Mouse (Mus musculus): ENCODE results near the gene Gm826. TPM values are rescaled to one million over a fixed set of nuclear protein-coding genes. Genes with fewer than 3 reads are reported as not detected.

Gm826 gene
- total RNA-seq, 2 experiments from 2014 or later, result not detected

GRCm38 (mm10) chr2:160356132-160356531, 22.2 kb upstream of the Gm826 start:
- ATAC-seq (replicated peaks; ENCODE audit: low FRiP score, poor library complexity, severe bottlenecking), result no peak

GRCm38 (mm10) chr2:160354319-160354718, 20.4 kb upstream of the Gm826 start:
- no peak for ATAC-seq (replicated peaks; ENCODE audit: low FRiP score, poor library complexity, severe bottlenecking)

- ATAC-seq (replicated peaks; ENCODE audit: low FRiP score, poor library complexity, severe bottlenecking), result no peak
Observed at GRCm38 (mm10) chr2:160353581-160353980, 19.6 kb upstream of the Gm826 start.

GRCm38 (mm10) chr2:160351038-160351574, 17.1 kb upstream of the Gm826 start:
- ATAC-seq (replicated peaks; ENCODE audit: low FRiP score, poor library complexity, severe bottlenecking), result no peak

GRCm38 (mm10) chr2:160349578-160349977, 15.6 kb upstream of the Gm826 start:
- no peak for ATAC-seq (replicated peaks; ENCODE audit: low FRiP score, poor library complexity, severe bottlenecking)

GRCm38 (mm10) chr2:160348796-160349195, 14.8 kb upstream of the Gm826 start:
- no peak for ATAC-seq (replicated peaks; ENCODE audit: low FRiP score, poor library complexity, severe bottlenecking)

- ATAC-seq (replicated peaks; ENCODE audit: low FRiP score, poor library complexity, severe bottlenecking), result no peak
Observed at GRCm38 (mm10) chr2:160348072-160348604, 14.2 kb upstream of the Gm826 start.

GRCm38 (mm10) chr2:160345644-160346043, 11.7 kb upstream of the Gm826 start:
- ATAC-seq (replicated peaks; ENCODE audit: low FRiP score, poor library complexity, severe bottlenecking), result no peak

GRCm38 (mm10) chr2:160340121-160340520, 6.2 kb upstream of the Gm826 start:
- ATAC-seq (replicated peaks; ENCODE audit: low FRiP score, poor library complexity, severe bottlenecking), result no peak

GRCm38 (mm10) chr2:160339595-160339994, 5.6 kb upstream of the Gm826 start:
- peak; percentile 25; the same call in 1 of the 2 replicates for ATAC-seq (replicated peaks; ENCODE audit: low FRiP score, poor library complexity, severe bottlenecking)

- no peak for ATAC-seq (replicated peaks; ENCODE audit: low FRiP score, poor library complexity, severe bottlenecking)
Observed at GRCm38 (mm10) chr2:160336053-160336452, 2.1 kb upstream of the Gm826 start.

GRCm38 (mm10) chr2:160335043-160335442, 1.1 kb upstream of the Gm826 start:
- no peak for ATAC-seq (replicated peaks; ENCODE audit: low FRiP score, poor library complexity, severe bottlenecking)

- no peak for ATAC-seq (replicated peaks; ENCODE audit: low FRiP score, poor library complexity, severe bottlenecking)
Observed at GRCm38 (mm10) chr2:160332516-160333325, 1.2 kb downstream of the Gm826 start.

GRCm38 (mm10) chr2:160328886-160329285, 5.1 kb downstream of the Gm826 start:
- no peak for ATAC-seq (replicated peaks; ENCODE audit: low FRiP score, poor library complexity, severe bottlenecking)

GRCm38 (mm10) chr2:160327716-160328115, 6.2 kb downstream of the Gm826 start:
- no peak for ATAC-seq (replicated peaks; ENCODE audit: low FRiP score, poor library complexity, severe bottlenecking)

GRCm38 (mm10) chr2:160327167-160327566, 6.8 kb downstream of the Gm826 start:
- no peak for ATAC-seq (replicated peaks; ENCODE audit: low FRiP score, poor library complexity, severe bottlenecking)

GRCm38 (mm10) chr2:160325105-160325644, 8.8 kb downstream of the Gm826 start:
- ATAC-seq (replicated peaks; ENCODE audit: low FRiP score, poor library complexity, severe bottlenecking), result no peak

GRCm38 (mm10) chr2:160321829-160322228, 12.1 kb downstream of the Gm826 start:
- no peak for ATAC-seq (replicated peaks; ENCODE audit: low FRiP score, poor library complexity, severe bottlenecking)

GRCm38 (mm10) chr2:160318255-160318654, 15.7 kb downstream of the Gm826 start:
- no peak for ATAC-seq (replicated peaks; ENCODE audit: low FRiP score, poor library complexity, severe bottlenecking)

GRCm38 (mm10) chr2:160313595-160314007, 20.4 kb downstream of the Gm826 start:
- no peak for ATAC-seq (replicated peaks; ENCODE audit: low FRiP score, poor library complexity, severe bottlenecking)

- ATAC-seq (replicated peaks; ENCODE audit: low FRiP score, poor library complexity, severe bottlenecking), result no peak
Observed at GRCm38 (mm10) chr2:160305070-160305469, 28.9 kb downstream of the Gm826 start.
